Mouse (Mus musculus) testis, adult 2 months (tissue): ENCODE results near the gene Cep68.

Source experiments
- CTCF ChIP-seq: fragments of 200-500 bp; IDR thresholded peaks from 2 replicates; pipeline ENCODE4 v1.5.1; 2012; ENCODE audit warnings: low read depth, mild to moderate bottlenecking, inconsistent platforms, low read length, moderate library complexity; ENCODE audit not compliant: control insufficient read depth, insufficient read depth, insufficient replicate concordance
- POLR2A ChIP-seq: fragments of 200-500 bp; IDR thresholded peaks from 2 replicates; pipeline ENCODE4 v1.6.1; 2012; ENCODE audit warnings: low read depth, mild to moderate bottlenecking, inconsistent platforms, low read length, moderate library complexity; ENCODE audit not compliant: control insufficient read depth

DNA sequence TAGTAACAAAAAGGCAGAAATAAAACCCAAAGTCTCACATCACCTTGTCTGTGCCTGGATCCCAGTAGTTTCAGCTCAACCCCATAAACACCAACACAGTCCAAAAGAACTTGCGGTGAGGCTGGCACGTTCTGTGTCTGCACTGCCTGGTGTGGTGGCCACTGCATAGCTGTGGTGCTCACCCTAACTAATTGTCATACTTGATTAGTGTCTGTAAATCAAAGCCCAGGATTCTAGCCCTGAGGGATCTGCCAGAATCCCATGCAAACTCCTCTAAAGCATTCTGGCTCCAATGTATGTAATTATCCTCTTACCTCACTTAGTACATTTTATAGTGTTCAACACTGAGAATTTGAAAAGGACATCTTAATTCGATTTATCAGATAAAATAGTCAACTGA lies 11.3 kb downstream of the Cep68 start:
- TF ChIP-seq CTCF: no peak
- TF ChIP-seq POLR2A: no peak
